Mouse (Mus musculus): ENCODE results near the gene Usp19.

DNA sequence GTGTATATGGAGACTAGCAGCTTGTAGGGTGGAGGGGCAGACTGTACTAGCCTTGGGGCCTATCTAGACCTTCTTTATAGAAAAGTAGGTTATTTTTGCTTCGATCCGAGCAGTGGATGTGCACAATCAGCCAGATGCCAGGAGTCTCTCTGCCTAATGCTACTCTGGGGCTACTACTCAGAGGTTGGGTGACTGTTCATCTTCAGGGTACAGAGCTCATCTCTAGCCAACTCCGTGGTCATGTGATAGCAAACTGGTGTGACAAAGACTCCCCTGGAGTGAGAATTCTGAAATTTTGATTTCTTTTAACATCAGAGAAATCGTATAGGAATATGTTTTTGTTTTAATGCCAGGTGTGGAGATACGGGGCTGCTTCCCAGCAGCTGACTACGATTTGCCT lies 37.5 kb upstream of the Usp19 start:
- TF ChIP-seq CTCF (IDR thresholded peaks at IDR 0.05; ENCODE audit: borderline replicate concordance, control insufficient read depth, extremely low read depth, insufficient read depth, low read length, poor library complexity) (no peak), POLR2A (IDR thresholded peaks at IDR 0.05; ENCODE audit: control insufficient read depth, extremely low read depth, insufficient read depth, low read length, poor library complexity) (no peak)

Measured in thymus, adult 2 months (tissue).